Mouse (Mus musculus): ENCODE measurements around the gene Lmcd1. TPM values are rescaled to one million over a fixed set of nuclear protein-coding genes. Genes with fewer than 3 reads are reported as not detected.

Lmcd1 gene
- polyA plus RNA-seq, 1 experiment, result not detected

- Histone ChIP-seq H3K27me3 (replicated peaks) (no peaks in the 10 kb centered on the region), H3K4me1 (no peaks in the 10 kb centered on the region), H3K36me3 (replicated peaks; ENCODE audit: low read length) (no peaks in the 10 kb centered on the region), H3K4me3 (replicated peaks) (no peak overlapping the region), H3K9me3 (peaks cover 7% of the 10 kb centered on the region)
- TF ChIP-seq GATA1 (IDR thresholded peaks at IDR 0.05; ENCODE audit: borderline replicate concordance, low read length) (no peak), FLI1 (IDR thresholded peaks at IDR 0.05; ENCODE audit: low read length) (no peak)
Observed at GRCm38 (mm10) chr6:112284087-112284486, 10.5 kb downstream of the Lmcd1 start.

- peaks cover 7% of the 10 kb centered on the region for H3K9me3 ChIP-seq
- H3K4me3 ChIP-seq (replicated peaks), result no peak overlapping the region
- no peaks in the 10 kb centered on the region for H3K36me3 ChIP-seq (replicated peaks; ENCODE audit: low read length)
- TF ChIP-seq FLI1 (IDR thresholded peaks at IDR 0.05; ENCODE audit: low read length) (no peak), GATA1 (IDR thresholded peaks at IDR 0.05; ENCODE audit: borderline replicate concordance, low read length) (no peak)
- no peaks in the 10 kb centered on the region for H3K27me3 ChIP-seq (replicated peaks)
- H3K4me1 ChIP-seq, result no peaks in the 10 kb centered on the region
Observed at GRCm38 (mm10) chr6:112287671-112288070, 14.1 kb downstream of the Lmcd1 start.

GRCm38 (mm10) chr6:112288271-112288670 is 14.7 kb downstream of the Lmcd1 start:
- Histone ChIP-seq H3K9me3 (peaks cover 7% of the 10 kb centered on the region), H3K4me1 (no peaks in the 10 kb centered on the region), H3K27me3 (replicated peaks) (no peaks in the 10 kb centered on the region), H3K36me3 (replicated peaks; ENCODE audit: low read length) (no peaks in the 10 kb centered on the region), H3K4me3 (replicated peaks) (no peak overlapping the region)
- no peak for TF ChIP-seq FLI1 (IDR thresholded peaks at IDR 0.05; ENCODE audit: low read length)
- TF ChIP-seq GATA1 (IDR thresholded peaks at IDR 0.05; ENCODE audit: borderline replicate concordance, low read length), result no peak

GRCm38 (mm10) chr6:112291146-112291545 is 17.6 kb downstream of the Lmcd1 start:
- Histone ChIP-seq H3K4me3 (replicated peaks) (no peak overlapping the region), H3K9me3 (peaks cover 7% of the 10 kb centered on the region), H3K4me1 (no peaks in the 10 kb centered on the region), H3K36me3 (replicated peaks; ENCODE audit: low read length) (no peaks in the 10 kb centered on the region), H3K27me3 (replicated peaks) (no peaks in the 10 kb centered on the region)
- TF ChIP-seq GATA1 (IDR thresholded peaks at IDR 0.05; ENCODE audit: borderline replicate concordance, low read length) (no peak), FLI1 (IDR thresholded peaks at IDR 0.05; ENCODE audit: low read length) (no peak)

- H3K4me3 ChIP-seq (replicated peaks), result no peak overlapping the region
- no peaks in the 10 kb centered on the region for H3K27me3 ChIP-seq (replicated peaks)
- no peaks in the 10 kb centered on the region for H3K36me3 ChIP-seq (replicated peaks; ENCODE audit: low read length)
- TF ChIP-seq GATA1 (IDR thresholded peaks at IDR 0.05; ENCODE audit: borderline replicate concordance, low read length), result no peak
- TF ChIP-seq FLI1 (IDR thresholded peaks at IDR 0.05; ENCODE audit: low read length), result no peak
- no peaks in the 10 kb centered on the region for H3K9me3 ChIP-seq
- H3K4me1 ChIP-seq, result no peaks in the 10 kb centered on the region
Observed at GRCm38 (mm10) chr6:112293320-112293719, 19.8 kb downstream of the Lmcd1 start.

- Histone ChIP-seq H3K9me3 (no peaks in the 10 kb centered on the region), H3K4me1 (no peaks in the 10 kb centered on the region), H3K36me3 (replicated peaks; ENCODE audit: low read length) (no peaks in the 10 kb centered on the region), H3K27me3 (replicated peaks) (no peaks in the 10 kb centered on the region), H3K4me3 (replicated peaks) (no peak overlapping the region)
- no peak for TF ChIP-seq FLI1 (IDR thresholded peaks at IDR 0.05; ENCODE audit: low read length)
- TF ChIP-seq GATA1 (IDR thresholded peaks at IDR 0.05; ENCODE audit: borderline replicate concordance, low read length), result no peak
Observed at GRCm38 (mm10) chr6:112295269-112295668, 21.7 kb downstream of the Lmcd1 start.

- Histone ChIP-seq H3K4me3 (replicated peaks) (no peak overlapping the region), H3K36me3 (replicated peaks; ENCODE audit: low read length) (no peaks in the 10 kb centered on the region), H3K9me3 (no peaks in the 10 kb centered on the region), H3K27me3 (replicated peaks) (no peaks in the 10 kb centered on the region), H3K4me1 (no peaks in the 10 kb centered on the region)
- TF ChIP-seq FLI1 (IDR thresholded peaks at IDR 0.05; ENCODE audit: low read length) (no peak), GATA1 (IDR thresholded peaks at IDR 0.05; ENCODE audit: borderline replicate concordance, low read length) (no peak)
Observed at GRCm38 (mm10) chr6:112300146-112300545, 26.6 kb downstream of the Lmcd1 start.

DNA sequence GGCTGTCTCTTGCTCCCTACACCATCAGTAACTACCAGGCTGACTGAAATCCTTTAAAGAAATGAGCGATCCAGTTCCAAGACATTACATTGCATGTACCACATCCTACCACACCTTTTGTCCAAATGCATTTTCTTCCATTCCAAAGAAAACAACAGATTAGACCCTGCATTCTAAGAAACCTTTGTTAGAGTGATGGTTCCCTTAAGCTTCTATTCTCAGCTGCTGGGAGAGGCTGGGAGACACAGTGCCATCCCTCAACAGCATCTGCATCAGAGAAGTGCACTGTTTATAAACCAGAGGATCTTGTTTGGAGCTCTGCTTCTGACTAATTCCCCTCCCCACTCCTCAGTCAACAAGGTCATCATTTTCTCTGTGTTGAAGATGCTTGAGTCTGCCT is 27.1 kb downstream of the Lmcd1 start:
- Histone ChIP-seq H3K4me3 (replicated peaks) (no peak overlapping the region), H3K36me3 (replicated peaks; ENCODE audit: low read length) (no peaks in the 10 kb centered on the region), H3K4me1 (no peaks in the 10 kb centered on the region), H3K9me3 (no peaks in the 10 kb centered on the region), H3K27me3 (replicated peaks) (no peaks in the 10 kb centered on the region)
- TF ChIP-seq FLI1 (IDR thresholded peaks at IDR 0.05; ENCODE audit: low read length) (no peak), GATA1 (IDR thresholded peaks at IDR 0.05; ENCODE audit: borderline replicate concordance, low read length) (no peak)

DNA sequence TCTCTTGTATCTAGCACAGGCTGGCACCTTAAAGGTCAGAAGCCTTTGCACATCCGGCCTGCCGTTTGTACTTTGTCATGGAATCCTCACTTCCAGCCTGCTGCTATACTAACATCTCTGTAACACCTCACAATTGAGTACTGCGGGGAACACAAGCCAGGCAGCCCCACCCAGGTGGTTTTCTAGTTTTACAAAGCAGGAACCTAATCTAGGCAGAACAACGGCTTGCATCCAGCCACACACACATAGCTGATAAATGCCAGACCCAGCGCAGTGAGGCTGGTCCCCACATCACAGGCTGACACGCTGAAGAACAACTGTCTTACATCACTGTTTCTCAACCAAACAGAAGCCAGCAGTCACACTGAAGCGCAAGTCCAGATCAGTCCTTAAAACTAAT is 28.7 kb downstream of the Lmcd1 start:
- H3K27me3 ChIP-seq (replicated peaks), result no peaks in the 10 kb centered on the region
- H3K4me1 ChIP-seq, result no peaks in the 10 kb centered on the region

GRCm38 (mm10) chr6:112302814-112303383 is 29.3 kb downstream of the Lmcd1 start:
- Histone ChIP-seq H3K4me3 (replicated peaks) (no peak overlapping the region), H3K9me3 (no peaks in the 10 kb centered on the region), H3K27me3 (replicated peaks) (no peaks in the 10 kb centered on the region), H3K36me3 (replicated peaks; ENCODE audit: low read length) (no peaks in the 10 kb centered on the region), H3K4me1 (no peaks in the 10 kb centered on the region)
- no peak for TF ChIP-seq FLI1 (IDR thresholded peaks at IDR 0.05; ENCODE audit: low read length)
- TF ChIP-seq GATA1 (IDR thresholded peaks at IDR 0.05; ENCODE audit: borderline replicate concordance, low read length), result no peak

More for the DNA sequence above, 28.7 kb downstream of the Lmcd1 start:
- TF ChIP-seq FLI1 (IDR thresholded peaks at IDR 0.05; ENCODE audit: low read length) (no peak), GATA1 (IDR thresholded peaks at IDR 0.05; ENCODE audit: borderline replicate concordance, low read length) (no peak)
- no peaks in the 10 kb centered on the region for H3K9me3 ChIP-seq
- H3K4me3 ChIP-seq (replicated peaks), result no peak overlapping the region
- H3K36me3 ChIP-seq (replicated peaks; ENCODE audit: low read length), result no peaks in the 10 kb centered on the region

DNA sequence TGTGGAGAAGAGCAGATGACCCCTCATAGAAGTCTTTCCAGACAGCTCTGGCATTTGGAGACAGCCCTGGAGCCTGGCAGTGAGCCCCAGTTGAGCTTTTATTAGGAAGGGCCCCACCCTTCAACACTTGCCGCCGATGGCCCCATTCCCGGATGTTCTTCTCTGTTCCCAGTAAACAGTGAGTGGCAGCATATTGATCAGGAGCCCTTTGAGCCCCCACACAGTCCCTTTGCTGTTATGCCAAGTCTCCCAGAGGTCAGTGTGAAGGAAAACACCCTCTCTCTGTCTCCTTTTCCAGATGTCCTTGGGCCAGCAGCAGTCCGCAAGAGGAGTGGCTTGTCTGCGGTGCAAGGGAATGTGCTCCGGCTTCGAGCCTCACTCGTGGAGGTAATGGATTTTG is 31.2 kb downstream of the Lmcd1 start:
- H3K4me1 ChIP-seq, result no peaks in the 10 kb centered on the region
- no peak for TF ChIP-seq FLI1 (IDR thresholded peaks at IDR 0.05; ENCODE audit: low read length)
- no peak for TF ChIP-seq GATA1 (IDR thresholded peaks at IDR 0.05; ENCODE audit: borderline replicate concordance, low read length)
- no peak overlapping the region for H3K4me3 ChIP-seq (replicated peaks)
- H3K9me3 ChIP-seq, result no peaks in the 10 kb centered on the region
- H3K27me3 ChIP-seq (replicated peaks), result no peaks in the 10 kb centered on the region
- no peaks in the 10 kb centered on the region for H3K36me3 ChIP-seq (replicated peaks; ENCODE audit: low read length)
